Mouse (Mus musculus) heart, postnatal 0 days (tissue): ENCODE data around the gene Acta2.
A peak's percentile ranks its signal among the peaks of the same experiment; 100 is the strongest.

Experiments used
- CTCF ChIP-seq: IDR thresholded peaks from 2 replicates; pipeline ENCODE4 v1.5.1; 2016; ENCODE audit warnings: antibody characterized with exemption, control low read depth, low read depth
- EP300 ChIP-seq: IDR thresholded peaks from 2 replicates; pipeline ENCODE4 v1.6.1; 2016; ENCODE audit warnings: antibody characterized with exemption, low read depth

DNA sequence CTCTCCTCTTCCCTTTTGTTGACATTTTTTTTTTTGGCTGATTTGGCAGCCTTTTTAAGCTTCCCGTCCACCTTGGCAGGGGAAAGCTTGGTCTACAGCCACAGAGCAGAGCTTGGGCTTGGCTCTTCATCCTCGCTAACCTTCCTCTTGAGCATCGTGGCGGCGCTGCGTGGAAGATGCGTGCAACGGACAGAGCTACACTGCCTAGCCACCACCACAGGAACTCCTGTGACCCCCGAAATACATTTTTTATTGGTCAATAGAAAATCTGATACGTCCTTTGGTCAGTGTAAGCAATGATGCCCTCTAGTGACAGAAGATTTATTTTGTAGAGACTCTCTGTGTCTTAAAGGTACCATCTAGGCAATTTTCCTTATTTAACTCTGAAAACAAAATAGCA is 29.0 kb upstream of the Acta2 start:
- TF ChIP-seq CTCF, result peak; percentile 47
- no peak for TF ChIP-seq EP300
